8 mouse cellular contexts compared by ENCODE assay signal in genomic region chr4:49559915-49560772, GRCm38 (mm10). TPM values are rescaled to one million over a fixed set of nuclear protein-coding genes. Genes with fewer than 3 reads are reported as not detected.
DNase-seq lines count a peak whose midpoint lies in the region; ATAC-seq lines count a peak whose summit lies in the region.

No protein-coding gene starts in this region.

- H3K27me3 ChIP-seq in embryonic facial prominence, embryonic 14.5 days (replicated peaks; ENCODE audit: control insufficient read depth, insufficient read depth, low read length): no peaks in the 10 kb centered on the region

- intact Hi-C loops in heart, postnatal 25 days (cut with DNase I): no loop called here

- no peaks in the 10 kb centered on the region for H3K36me3 ChIP-seq in embryonic facial prominence, embryonic 14.5 days (ENCODE audit: control insufficient read depth, insufficient read depth, low read length)

- DNase-seq in ovary, postnatal 36 days (ENCODE audit: low spot score): peak; percentile 14
- DNase-seq in ovary, postnatal 14 days (ENCODE audit: low spot score): no peak
- peak; percentile 13 for DNase-seq in embryonic facial prominence, embryonic 14.5 days (ENCODE audit: low spot score)
- DNase-seq in heart, postnatal 25 days (ENCODE audit: low spot score): peak; percentile 33
- DNase-seq in layer of hippocampus, adult 11-12 months (ENCODE audit: low spot score): peak; percentile 49
- DNase-seq in lung, postnatal 36 days: peak; percentile 13

- H3K4me2 ChIP-seq in embryonic facial prominence, embryonic 14.5 days (ENCODE audit: low read depth, low read length): no peak overlapping the region

- WGBS in embryonic facial prominence, embryonic 14.5 days: 72% methylated on average over 20 of the region's 20 CpGs

- no peak overlapping the region for H3K4me3 ChIP-seq in embryonic facial prominence, embryonic 14.5 days (ENCODE audit: low read depth, low read length)

- no peaks in the 10 kb centered on the region for H3K4me1 ChIP-seq in embryonic facial prominence, embryonic 14.5 days (ENCODE audit: control insufficient read depth, insufficient read depth, low read length)

- no peak for ATAC-seq in embryonic facial prominence, embryonic 14.5 days (ENCODE audit: low read depth)
- ATAC-seq in erythroblast, adult 5-6 weeks (replicated peaks; ENCODE audit: low FRiP score, poor library complexity, severe bottlenecking): no peak
- no peak for ATAC-seq in inflammation-experienced regulatory T-cells, adult 6 months

- no peak overlapping the region for H3K27ac ChIP-seq in embryonic facial prominence, embryonic 14.5 days (replicated peaks; ENCODE audit: low read depth, low read length)

- H3K9ac ChIP-seq in embryonic facial prominence, embryonic 14.5 days (ENCODE audit: low read depth, low read length): no peak overlapping the region

- H3K9me3 ChIP-seq in embryonic facial prominence, embryonic 14.5 days (ENCODE audit: control insufficient read depth, low read length): no peaks in the 10 kb centered on the region

RNA-seq across cellular contexts. Expression of gene Aldob, which starts 10.8 kb away (rescaled TPM):
- polyA plus RNA-seq in embryonic facial prominence, embryonic 14.5 days (2014; fragmentation: Nextera tagmentation; extraction: Ambion mirVana): 0.09 and 0.14 TPM in 2 replicates
- under 1 TPM in 1 of 2 experiments, not detected in 1; 0.14 TPM for total RNA-seq in heart, postnatal 25 days (2021)
- total RNA-seq in erythroblast, adult 5-6 weeks (2015; ENCODE audit: low replicate concordance): not detected in 2 replicates
- not detected in 2 replicates for total RNA-seq in erythroblast, adult 5-6 weeks (2017; ENCODE audit: low replicate concordance)
- not detected for polyA plus RNA-seq in inflammation-experienced regulatory T-cells, adult 6 months (2017; shearing (Covaris generic))

RNA-seq across cellular contexts. Expression of gene Tmem246, which starts 37.5 kb away (rescaled TPM):
- 34.0 and 39.2 TPM in 2 replicates for polyA plus RNA-seq in embryonic facial prominence, embryonic 14.5 days (2014; fragmentation: Nextera tagmentation; extraction: Ambion mirVana)
- 10 to 100 TPM; 49.3 to 51.8 TPM for total RNA-seq in heart, postnatal 25 days (2021)
- 1.0 TPM in 1 of 2 replicates, not detected in the other for total RNA-seq in erythroblast, adult 5-6 weeks (2015; ENCODE audit: low replicate concordance)
- 0.43 TPM in 1 of 2 replicates, not detected in the other for total RNA-seq in erythroblast, adult 5-6 weeks (2017; ENCODE audit: low replicate concordance)
- not detected for polyA plus RNA-seq in inflammation-experienced regulatory T-cells, adult 6 months (2017; shearing (Covaris generic))

RNA-seq across cellular contexts. Expression of gene Zfp189, which starts 39.2 kb away (rescaled TPM):
- polyA plus RNA-seq in embryonic facial prominence, embryonic 14.5 days (2014; fragmentation: Nextera tagmentation; extraction: Ambion mirVana): 8.8 and 9.7 TPM in 2 replicates
- total RNA-seq in heart, postnatal 25 days (2021): 1 to 10 TPM; 4.9 to 6.4 TPM
- total RNA-seq in erythroblast, adult 5-6 weeks (2015; ENCODE audit: low replicate concordance): 4.4 TPM in 1 of 2 replicates, not detected in the other
- total RNA-seq in erythroblast, adult 5-6 weeks (2017; ENCODE audit: low replicate concordance): 3.3 TPM in 1 of 2 replicates, not detected in the other
- polyA plus RNA-seq in inflammation-experienced regulatory T-cells, adult 6 months (2017; shearing (Covaris generic)): 1 to 10 TPM; 3.0 to 5.2 (median 3.5) TPM

RNA-seq across cellular contexts. Expression of gene Mrpl50, which starts 39.3 kb away (rescaled TPM):
- 75.4 and 78.6 TPM in 2 replicates for polyA plus RNA-seq in embryonic facial prominence, embryonic 14.5 days (2014; fragmentation: Nextera tagmentation; extraction: Ambion mirVana)
- 10 to 100 TPM; 46.1 to 47.0 TPM for total RNA-seq in heart, postnatal 25 days (2021)
- total RNA-seq in erythroblast, adult 5-6 weeks (2015; ENCODE audit: low replicate concordance): 7.5 and 17.9 TPM in 2 replicates
- total RNA-seq in erythroblast, adult 5-6 weeks (2017; ENCODE audit: low replicate concordance): 5.8 and 11.0 TPM in 2 replicates
- 10 to 100 TPM; 29.4 to 38.3 (median 36.0) TPM for polyA plus RNA-seq in inflammation-experienced regulatory T-cells, adult 6 months (2017; shearing (Covaris generic))

RNA-seq across cellular contexts. Expression of gene Baat, which starts 53.8 kb away (rescaled TPM):
- polyA plus RNA-seq in embryonic facial prominence, embryonic 14.5 days (2014; fragmentation: Nextera tagmentation; extraction: Ambion mirVana): 0.16 TPM in 1 of 2 replicates, not detected in the other
- not detected for total RNA-seq in heart, postnatal 25 days (2021)
- not detected in 2 replicates for total RNA-seq in erythroblast, adult 5-6 weeks (2015; ENCODE audit: low replicate concordance)
- 0.26 and 1.5 TPM in 2 replicates for total RNA-seq in erythroblast, adult 5-6 weeks (2017; ENCODE audit: low replicate concordance)
- not detected for polyA plus RNA-seq in inflammation-experienced regulatory T-cells, adult 6 months (2017; shearing (Covaris generic))

Comparison
In these comparisons a context has a peak if more than half of its experiments do, and no peak if none do; other contexts are left out.
1. RNA of gene Tmem246, which starts 37.5 kb away (total RNA-seq): 49.3 to 51.8 TPM in heart, postnatal 25 days; 0.43 to 1.0 TPM in erythroblast, adult 5-6 weeks; every median in the first group is over 10 times any median in the second.